Mouse (Mus musculus): ENCODE results near the gene Gm12887. TPM values are rescaled to one million over a fixed set of nuclear protein-coding genes. Genes with fewer than 3 reads are reported as not detected.

The Gm12887 gene
- not detected for total RNA-seq (2021)

DNA sequence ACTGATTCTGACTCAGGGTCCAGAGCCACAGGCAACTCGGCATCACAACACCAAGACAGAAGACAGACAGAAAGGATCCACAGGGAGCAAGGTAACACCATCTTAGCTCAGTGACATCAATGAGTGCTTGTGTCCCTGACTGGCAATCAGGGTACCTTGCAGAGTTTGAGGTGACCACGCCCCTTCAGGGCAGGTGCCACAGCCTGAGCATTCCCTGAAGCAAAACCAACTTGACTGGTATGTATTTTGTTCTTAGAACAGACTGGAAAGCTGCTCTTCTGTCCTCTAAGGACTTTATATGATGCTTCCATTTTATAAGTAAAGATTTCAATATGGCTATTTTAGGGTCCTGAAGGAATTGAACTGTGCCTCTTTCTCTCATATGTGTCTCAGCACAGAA, at the start of gene Gm12887:
Gene Gm12887, minus strand, starts transcription at position 101 of the 400 bp plus-strand sequence.
- no peak for DNase-seq (ENCODE audit: extremely low spot score in 1 of 2, low spot score in 1 of 2)

DNA sequence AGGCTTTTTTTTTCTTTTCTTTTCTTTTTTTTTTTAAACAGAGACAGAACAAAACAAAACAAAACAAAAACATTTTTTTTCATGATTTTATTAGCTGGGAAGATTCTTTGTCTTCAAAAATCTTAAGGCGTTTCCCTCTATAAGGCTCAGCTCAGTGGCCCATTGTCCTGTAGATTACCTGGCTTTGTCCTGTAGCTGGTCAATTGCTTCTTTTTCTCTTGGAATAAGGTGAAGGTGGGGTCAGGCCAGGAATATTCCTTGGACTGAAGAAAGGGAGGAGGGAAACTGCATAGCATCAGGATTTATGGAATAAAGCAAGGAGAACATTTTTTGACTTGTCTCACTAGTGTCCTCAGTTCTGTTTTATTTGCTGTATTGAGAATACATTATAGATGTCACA, 35.1 kb upstream of the Gm12887 start:
- DNase-seq (ENCODE audit: extremely low spot score in 1 of 2, low spot score in 1 of 2) = no peak

Other genes starting within 250 kb of the Gm12887 start
- gene Gm12886, start 199.0 kb downstream of the Gm12887 start, total RNA-seq (2021) = not detected